Mouse (Mus musculus): Measurements from ENCODE around the gene Uvrag. TPM values are rescaled to one million over a fixed set of nuclear protein-coding genes. Genes with fewer than 3 reads are reported as not detected.

Gene Uvrag
- polyA plus RNA-seq, 1 experiment from 2014 or later = 16.7 TPM

- Histone ChIP-seq H3K9ac (ENCODE audit: low read depth, low read length) (no peak overlapping the region), H3K27me3 (ENCODE audit: control insufficient read depth, insufficient read depth, low read length) (no peaks in the 10 kb centered on the region), H3K36me3 (ENCODE audit: control insufficient read depth, insufficient read depth, low read length) (peaks cover 3% of the 10 kb centered on the region; the same call in 1 of the 2 replicates), H3K4me1 (ENCODE audit: control insufficient read depth, insufficient read depth, low read length) (peaks cover 4% of the 10 kb centered on the region), H3K27ac (ENCODE audit: low read depth, low read length) (no peak overlapping the region), H3K4me3 (ENCODE audit: low read depth, low read length) (no peak overlapping the region), H3K9me3 (replicated peaks; ENCODE audit: control insufficient read depth, low read length) (no peaks in the 10 kb centered on the region), H3K4me2 (no peak overlapping the region)
- 83% methylated on average over 16 of the region's 16 CpGs for WGBS (ENCODE audit: insufficient replicate concordance)
- ATAC-seq (replicated peaks; ENCODE audit: insufficient number of reproducible peaks, low FRiP score, low TSS enrichment) = no peak
These were observed 26.8 kb downstream of the Uvrag start for GRCm38 (mm10) chr7:99114006-99114726.

GRCm38 (mm10) chr7:99107566-99107965 is 33.4 kb downstream of the Uvrag start:
- Histone ChIP-seq H3K4me1 (ENCODE audit: control insufficient read depth, insufficient read depth, low read length) (peaks cover 12% of the 10 kb centered on the region), H3K4me2 (no peak overlapping the region)

GRCm38 (mm10) chr7:99106714-99107270 is 34.1 kb downstream of the Uvrag start:
- no peak for ATAC-seq (replicated peaks; ENCODE audit: insufficient number of reproducible peaks, low FRiP score, low TSS enrichment)
- Histone ChIP-seq H3K4me1 (ENCODE audit: control insufficient read depth, insufficient read depth, low read length) (peaks cover 19% of the 10 kb centered on the region), H3K36me3 (ENCODE audit: control insufficient read depth, insufficient read depth, low read length) (no peaks in the 10 kb centered on the region), H3K9me3 (replicated peaks; ENCODE audit: control insufficient read depth, low read length) (no peaks in the 10 kb centered on the region), H3K4me2 (no peak overlapping the region), H3K4me3 (ENCODE audit: low read depth, low read length) (no peak overlapping the region), H3K27me3 (ENCODE audit: control insufficient read depth, insufficient read depth, low read length) (no peaks in the 10 kb centered on the region), H3K27ac (ENCODE audit: low read depth, low read length) (no peak overlapping the region), H3K9ac (ENCODE audit: low read depth, low read length) (no peak overlapping the region)
- 56% methylated on average over 4 of the region's 4 CpGs for WGBS (ENCODE audit: insufficient replicate concordance)

More at GRCm38 (mm10) chr7:99107566-99107965, 33.4 kb downstream of the Uvrag start:
- H3K27me3 ChIP-seq (ENCODE audit: control insufficient read depth, insufficient read depth, low read length) = no peaks in the 10 kb centered on the region
- H3K4me3 ChIP-seq (ENCODE audit: low read depth, low read length) = no peak overlapping the region
- no peak overlapping the region for H3K9ac ChIP-seq (ENCODE audit: low read depth, low read length)
- H3K36me3 ChIP-seq (ENCODE audit: control insufficient read depth, insufficient read depth, low read length) = no peaks in the 10 kb centered on the region
- ATAC-seq (replicated peaks; ENCODE audit: insufficient number of reproducible peaks, low FRiP score, low TSS enrichment) = no peak
- no peaks in the 10 kb centered on the region for H3K9me3 ChIP-seq (replicated peaks; ENCODE audit: control insufficient read depth, low read length)
- no peak overlapping the region for H3K27ac ChIP-seq (ENCODE audit: low read depth, low read length)
- WGBS (ENCODE audit: insufficient replicate concordance) = 46% methylated on average over 3 of the region's 3 CpGs

- Histone ChIP-seq H3K9me3 (replicated peaks; ENCODE audit: control insufficient read depth, low read length) (no peaks in the 10 kb centered on the region), H3K4me2 (no peak overlapping the region), H3K36me3 (ENCODE audit: control insufficient read depth, insufficient read depth, low read length) (no peaks in the 10 kb centered on the region), H3K4me3 (ENCODE audit: low read depth, low read length) (no peak overlapping the region), H3K9ac (ENCODE audit: low read depth, low read length) (0 out of 2 replicates have a peak overlapping the region, but pooled peaks have one; percentile 34), H3K4me1 (ENCODE audit: control insufficient read depth, insufficient read depth, low read length) (peaks cover 21% of the 10 kb centered on the region), H3K27me3 (ENCODE audit: control insufficient read depth, insufficient read depth, low read length) (no peaks in the 10 kb centered on the region), H3K27ac (ENCODE audit: low read depth, low read length) (no peak overlapping the region)
- ATAC-seq (replicated peaks; ENCODE audit: insufficient number of reproducible peaks, low FRiP score, low TSS enrichment) = no peak
- WGBS (ENCODE audit: insufficient replicate concordance) = 40% methylated on average over 11 of the region's 11 CpGs
These were observed 39.0 kb downstream of the Uvrag start for GRCm38 (mm10) chr7:99101767-99102593.

GRCm38 (mm10) chr7:99101076-99101475 is 39.9 kb downstream of the Uvrag start:
- peaks cover 16% of the 10 kb centered on the region for H3K4me1 ChIP-seq (ENCODE audit: control insufficient read depth, insufficient read depth, low read length)
- H3K9me3 ChIP-seq (replicated peaks; ENCODE audit: control insufficient read depth, low read length) = no peaks in the 10 kb centered on the region
- H3K9ac ChIP-seq (ENCODE audit: low read depth, low read length) = no peak overlapping the region
- H3K27me3 ChIP-seq (ENCODE audit: control insufficient read depth, insufficient read depth, low read length) = no peaks in the 10 kb centered on the region
- H3K4me2 ChIP-seq = no peak overlapping the region
- 58% methylated on average over 2 of the region's 2 CpGs for WGBS (ENCODE audit: insufficient replicate concordance)
- H3K4me3 ChIP-seq (ENCODE audit: low read depth, low read length) = no peak overlapping the region
- no peaks in the 10 kb centered on the region for H3K36me3 ChIP-seq (ENCODE audit: control insufficient read depth, insufficient read depth, low read length)
- no peak for ATAC-seq (replicated peaks; ENCODE audit: insufficient number of reproducible peaks, low FRiP score, low TSS enrichment)
- H3K27ac ChIP-seq (ENCODE audit: low read depth, low read length) = no peak overlapping the region

GRCm38 (mm10) chr7:99100573-99100972 is 40.4 kb downstream of the Uvrag start:
- no peak for ATAC-seq (replicated peaks; ENCODE audit: insufficient number of reproducible peaks, low FRiP score, low TSS enrichment)

GRCm38 (mm10) chr7:99100087-99100486 is 40.9 kb downstream of the Uvrag start:
- no peak overlapping the region for H3K4me3 ChIP-seq (ENCODE audit: low read depth, low read length)
- H3K27ac ChIP-seq (ENCODE audit: low read depth, low read length) = no peak overlapping the region
- H3K36me3 ChIP-seq (ENCODE audit: control insufficient read depth, insufficient read depth, low read length) = no peaks in the 10 kb centered on the region
- H3K4me2 ChIP-seq = no peak overlapping the region
- H3K9me3 ChIP-seq (replicated peaks; ENCODE audit: control insufficient read depth, low read length) = no peaks in the 10 kb centered on the region
- 63% methylated on average over 9 of the region's 9 CpGs for WGBS (ENCODE audit: insufficient replicate concordance)
- H3K9ac ChIP-seq (ENCODE audit: low read depth, low read length) = no peak overlapping the region
- no peaks in the 10 kb centered on the region for H3K27me3 ChIP-seq (ENCODE audit: control insufficient read depth, insufficient read depth, low read length)
- H3K4me1 ChIP-seq (ENCODE audit: control insufficient read depth, insufficient read depth, low read length) = peaks cover 14% of the 10 kb centered on the region
- ATAC-seq (replicated peaks; ENCODE audit: insufficient number of reproducible peaks, low FRiP score, low TSS enrichment) = no peak

More at GRCm38 (mm10) chr7:99100573-99100972, 40.4 kb downstream of the Uvrag start:
- H3K4me1 ChIP-seq (ENCODE audit: control insufficient read depth, insufficient read depth, low read length) = peaks cover 14% of the 10 kb centered on the region
- H3K9me3 ChIP-seq (replicated peaks; ENCODE audit: control insufficient read depth, low read length) = no peaks in the 10 kb centered on the region
- no peak overlapping the region for H3K9ac ChIP-seq (ENCODE audit: low read depth, low read length)
- no peak overlapping the region for H3K27ac ChIP-seq (ENCODE audit: low read depth, low read length)
- no peak overlapping the region for H3K4me3 ChIP-seq (ENCODE audit: low read depth, low read length)
- no peaks in the 10 kb centered on the region for H3K36me3 ChIP-seq (ENCODE audit: control insufficient read depth, insufficient read depth, low read length)
- H3K4me2 ChIP-seq = no peak overlapping the region
- 80% methylated on average over 8 of the region's 8 CpGs for WGBS (ENCODE audit: insufficient replicate concordance)
- H3K27me3 ChIP-seq (ENCODE audit: control insufficient read depth, insufficient read depth, low read length) = no peaks in the 10 kb centered on the region

GRCm38 (mm10) chr7:99097781-99098180 is 43.2 kb downstream of the Uvrag start:
- no peaks in the 10 kb centered on the region for H3K27me3 ChIP-seq (ENCODE audit: control insufficient read depth, insufficient read depth, low read length)
- H3K4me2 ChIP-seq = no peak overlapping the region
- no peak overlapping the region for H3K4me3 ChIP-seq (ENCODE audit: low read depth, low read length)
- no peaks in the 10 kb centered on the region for H3K9me3 ChIP-seq (replicated peaks; ENCODE audit: control insufficient read depth, low read length)
- H3K27ac ChIP-seq (ENCODE audit: low read depth, low read length) = no peak overlapping the region
- ATAC-seq (replicated peaks; ENCODE audit: insufficient number of reproducible peaks, low FRiP score, low TSS enrichment) = no peak
- H3K4me1 ChIP-seq (ENCODE audit: control insufficient read depth, insufficient read depth, low read length) = peaks cover 11% of the 10 kb centered on the region
- no peaks in the 10 kb centered on the region for H3K36me3 ChIP-seq (ENCODE audit: control insufficient read depth, insufficient read depth, low read length)
- WGBS (ENCODE audit: insufficient replicate concordance) = 86% methylated on average over 7 of the region's 7 CpGs
- H3K9ac ChIP-seq (ENCODE audit: low read depth, low read length) = no peak overlapping the region

Data from heart, embryonic 11.5 days (tissue).